Mouse (Mus musculus): ENCODE measurements around the gene Gclm.

DNA sequence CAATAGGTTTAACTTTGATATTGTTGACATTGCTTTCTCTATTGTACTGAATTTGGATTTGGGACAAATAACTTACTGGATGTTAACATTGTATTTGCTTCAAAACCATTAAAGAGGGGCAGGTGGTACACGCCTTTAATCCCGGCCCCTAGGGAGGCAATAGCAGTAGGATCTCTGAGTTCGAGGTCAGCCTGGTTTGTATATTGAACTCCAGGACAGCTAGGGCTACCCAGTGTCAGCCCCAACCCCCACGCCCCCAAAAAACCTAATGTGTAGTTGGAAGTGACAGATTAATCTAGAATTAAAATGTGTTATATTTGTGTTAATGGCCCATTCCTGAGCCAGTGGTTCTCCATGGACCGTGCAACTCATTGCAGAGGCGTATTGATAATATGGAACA lies 1.0 kb downstream of the Gclm start:
- no peak for TF ChIP-seq CTCF (IDR thresholded peaks at IDR 0.05; ENCODE audit: low read depth)
- no peak for TF ChIP-seq EP300 (IDR thresholded peaks at IDR 0.05; ENCODE audit: low read depth)

Measured in heart, postnatal 0 days (tissue).